Mouse (Mus musculus): ENCODE measurements around the gene Fras1.

GRCm38 (mm10) chr5:96797465-96797864 is 423.7 kb downstream of the Fras1 start:
- no peak for TF ChIP-seq EP300 (IDR thresholded peaks at IDR 0.05; ENCODE audit: low read depth)
- no peak for TF ChIP-seq CTCF (IDR thresholded peaks at IDR 0.05; ENCODE audit: low read depth)

All from heart, postnatal 0 days (tissue).